Mouse (Mus musculus): ENCODE measurements around the gene Cuedc1.

DNA sequence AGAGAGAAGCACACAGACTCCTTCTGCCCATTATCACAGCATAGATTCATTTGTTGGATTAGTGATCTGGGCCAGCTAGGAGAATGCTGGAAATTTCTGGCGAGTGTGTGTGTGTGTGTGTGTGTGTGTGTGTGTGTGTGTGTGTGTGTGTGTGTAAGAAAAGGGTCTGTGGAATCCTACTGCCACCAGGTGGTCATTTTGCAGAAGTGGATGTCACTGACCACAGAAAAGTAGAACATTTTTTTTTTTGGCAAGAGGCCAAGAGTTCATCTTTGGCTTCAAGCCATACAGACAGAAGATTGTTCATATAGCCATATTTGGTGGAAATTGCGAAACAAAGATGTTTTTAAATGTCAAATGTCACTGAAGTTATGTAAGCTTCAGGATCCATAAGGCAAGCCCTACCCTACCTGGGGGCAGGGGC is 99.3 kb downstream of the Cuedc1 start:
- TF ChIP-seq POLR2A (IDR thresholded peaks at IDR 0.05; ENCODE audit: insufficient read depth, low read depth, low read length) (no peak), CTCF (IDR thresholded peaks at IDR 0.05; ENCODE audit: insufficient read depth, low read depth, low read length) (no peak)
